Mouse (Mus musculus) heart, adult 8-10 months (tissue): ENCODE results near the gene Zbtb39. TPM values are rescaled to one million over a fixed set of nuclear protein-coding genes. Genes with fewer than 3 reads are reported as not detected.
A peak's percentile ranks its signal among the peaks of the same experiment; 100 is the strongest.
"Not testable (repeated sequence)": the region's sequence is repeated elsewhere in the genome, so short reads cannot be mapped to it uniquely, and the experiment has no call there.

Source experiments
- DNase-seq: peaks from one replicate; pipeline ENCODE4 v3.0.0; 2022; ENCODE audit warnings: low spot score
- total RNA-seq, 4 experiments: library from RNA; stranded (reverse); gene quantifications; 2 replicates each; pipeline ENCODE4 v1.2.4; 2022

The Zbtb39 gene
- total RNA-seq, 4 experiments from 2014 or later: 6.4 to 7.9 (median 7.5) TPM

DNA sequence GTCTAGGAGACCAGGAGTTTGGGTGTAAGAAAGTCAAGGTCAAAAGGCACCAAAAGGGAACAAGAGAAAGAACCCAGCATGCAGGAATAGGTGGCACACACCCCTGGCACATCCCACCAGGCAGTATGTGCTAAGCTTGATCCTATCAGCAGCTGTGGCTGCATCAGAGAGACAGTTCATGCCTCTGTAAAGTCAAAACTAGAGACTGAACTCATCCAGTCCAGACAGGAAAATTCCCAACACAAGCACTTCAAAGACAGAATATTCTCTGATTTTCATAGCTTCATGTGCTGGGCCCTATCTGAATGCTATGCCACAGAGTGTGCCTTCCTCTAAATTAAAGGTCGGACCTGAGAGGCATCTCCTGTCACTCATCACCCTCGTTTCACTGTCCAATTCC lies 1.8 kb upstream of the Zbtb39 start:
- no peak for DNase-seq

DNA sequence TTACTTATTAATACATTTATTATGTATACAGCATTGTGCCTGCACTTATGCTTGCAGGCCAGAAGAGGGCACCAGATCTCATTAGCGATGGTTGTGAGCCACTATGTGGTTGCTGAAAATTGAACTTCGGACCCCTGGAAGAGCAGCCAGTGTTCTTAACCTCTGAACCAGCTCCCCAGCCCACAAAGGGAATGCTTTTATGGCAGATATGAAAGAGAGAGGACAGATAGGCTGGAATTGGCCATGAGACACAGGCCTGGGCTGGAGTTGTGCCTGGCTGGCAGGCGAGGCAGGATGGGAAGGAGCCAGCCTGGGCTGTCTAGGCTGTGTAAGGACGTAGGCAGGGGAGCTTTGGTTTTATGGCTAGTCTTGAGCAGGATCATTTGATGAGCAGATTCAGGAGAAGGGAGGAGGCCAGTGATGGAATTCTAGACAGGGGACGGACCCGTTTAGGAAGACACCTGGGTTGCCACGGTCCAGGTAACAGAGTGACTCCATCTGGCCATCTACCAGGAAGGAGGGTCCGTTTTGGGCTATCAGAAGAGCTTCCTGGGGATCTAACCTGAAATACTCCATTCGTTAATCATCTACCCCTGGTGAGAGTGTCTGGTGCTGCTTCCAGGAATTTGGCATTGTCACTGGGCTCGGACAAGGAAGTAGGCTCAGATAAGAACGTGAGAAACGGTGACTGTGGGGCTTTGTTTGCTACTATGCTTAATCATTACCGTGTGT lies 1.0 kb upstream of the Zbtb39 start:
- DNase-seq: no peak

DNA sequence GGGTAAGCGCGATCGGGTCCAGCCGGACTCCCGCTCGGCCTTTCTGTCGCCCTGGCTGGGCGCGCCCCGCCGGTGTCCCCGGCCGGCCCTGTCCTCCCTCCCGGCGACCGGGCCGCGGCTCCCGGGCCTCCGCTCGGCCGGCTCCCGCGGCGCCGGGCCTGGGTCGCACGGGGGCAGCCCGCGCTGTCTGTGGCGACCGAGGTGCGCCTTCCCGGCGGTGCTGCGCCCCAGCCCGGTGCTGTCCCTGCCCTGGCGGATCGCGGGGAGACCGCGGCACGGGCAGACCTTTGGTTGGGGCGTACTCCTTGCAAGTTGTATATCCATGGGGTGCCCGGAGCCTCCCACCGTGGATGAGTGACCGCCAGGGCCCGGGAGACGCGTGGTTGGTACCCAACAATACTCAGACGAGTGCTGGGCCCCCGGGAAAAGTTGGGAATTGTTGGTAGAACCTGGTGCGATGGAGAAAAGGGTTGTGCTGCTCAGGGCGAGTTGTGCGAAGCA lies 373 bp downstream of the Zbtb39 start:
- DNase-seq: no peak

DNA sequence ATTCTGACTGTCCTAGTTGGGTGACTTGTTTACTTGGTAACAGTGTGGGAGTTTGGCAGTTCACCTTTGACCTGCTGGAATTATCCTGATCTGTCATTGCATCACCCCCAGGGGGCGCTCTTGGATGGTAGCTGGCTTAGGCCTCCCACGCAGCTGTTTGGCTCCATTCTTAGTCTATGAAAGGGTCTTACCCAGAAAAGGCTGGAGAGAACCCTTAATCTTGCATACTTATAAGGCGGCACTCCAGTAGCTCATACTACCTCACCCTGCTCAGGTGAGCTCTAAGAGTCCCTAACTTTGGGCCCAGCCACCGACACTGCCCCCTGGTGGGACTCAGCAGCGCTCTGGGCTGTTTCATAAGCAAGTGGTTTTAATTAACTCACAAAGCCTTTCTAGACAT lies 5.3 kb downstream of the Zbtb39 start:
- no peak for DNase-seq

DNA sequence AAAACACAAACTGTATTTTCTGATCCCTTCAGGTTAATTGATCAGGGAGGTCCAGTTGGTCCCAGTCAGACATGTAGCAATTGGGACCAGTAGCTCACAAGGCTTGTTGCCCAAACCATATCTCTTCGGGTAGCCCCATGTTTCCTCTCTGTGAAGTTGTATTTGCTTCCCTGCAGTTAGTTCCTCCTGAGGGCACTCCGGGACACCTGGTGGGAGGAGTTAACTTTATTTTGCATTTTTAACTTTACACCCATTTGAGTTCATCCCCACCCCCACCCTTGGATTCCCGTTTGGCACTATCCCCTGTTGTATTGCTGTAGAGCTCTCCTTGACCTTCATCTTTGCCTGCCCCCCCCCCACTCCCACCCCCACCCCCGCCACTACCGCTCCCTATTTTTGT lies 6.5 kb downstream of the Zbtb39 start:
- no peak for DNase-seq

DNA sequence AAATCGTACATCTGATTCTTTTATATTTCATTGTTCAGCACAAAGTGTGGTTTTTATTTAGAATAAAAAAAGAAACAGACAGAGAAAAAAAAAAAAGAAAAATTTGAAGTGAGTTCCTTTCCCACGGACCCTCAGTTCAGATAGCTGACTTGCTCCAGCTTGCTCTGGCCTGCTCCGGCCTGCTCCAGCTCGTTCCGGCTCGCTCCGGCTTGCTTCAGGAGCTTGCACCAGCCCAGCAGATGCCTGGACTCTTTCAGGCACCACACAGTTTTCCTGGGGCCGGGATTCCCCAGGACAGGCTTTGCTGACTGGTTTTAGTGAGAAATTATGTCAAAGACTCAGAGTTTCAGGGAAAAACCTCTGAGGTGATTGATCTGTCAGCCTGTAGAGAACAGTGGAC lies 7.9 kb downstream of the Zbtb39 start:
- DNase-seq: no peak

DNA sequence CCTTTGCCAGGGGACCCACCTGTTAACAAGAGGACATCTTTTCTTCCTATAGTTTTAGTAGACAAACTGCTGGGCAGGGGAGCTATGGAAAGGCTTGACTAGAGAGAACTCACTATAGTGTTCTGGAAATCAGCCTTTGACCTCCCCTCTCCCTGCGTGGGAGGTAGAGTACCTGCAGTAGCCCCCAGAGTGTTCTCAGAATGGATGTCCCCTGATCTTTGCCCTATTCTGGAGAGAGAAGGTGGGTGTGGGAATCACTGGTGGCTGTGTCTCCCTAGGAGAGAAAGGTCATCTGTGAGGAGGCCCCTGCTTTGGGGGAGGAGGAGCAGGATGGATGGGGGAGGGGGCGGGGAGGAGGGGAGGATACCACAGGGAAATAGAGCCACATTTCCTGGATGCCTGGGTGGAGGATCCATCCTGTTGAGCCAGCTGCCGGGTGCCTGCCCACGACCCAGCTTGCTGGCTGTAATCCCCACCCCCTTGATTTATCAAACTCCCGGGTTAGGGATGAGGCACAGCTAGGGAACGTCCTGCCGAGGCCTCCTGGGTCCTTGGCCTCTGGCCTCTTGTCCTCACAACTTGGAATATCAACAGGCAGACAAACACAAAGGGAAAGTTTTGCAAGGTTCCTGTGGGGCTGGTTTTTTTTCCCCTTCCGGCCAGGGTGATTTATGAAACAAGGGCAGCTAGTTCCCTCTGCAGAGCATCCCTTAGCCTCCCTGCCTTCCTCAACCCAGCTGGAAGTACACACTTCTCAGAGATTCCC lies 9.7 kb downstream of the Zbtb39 start:
- peak; percentile 68 for DNase-seq

DNA sequence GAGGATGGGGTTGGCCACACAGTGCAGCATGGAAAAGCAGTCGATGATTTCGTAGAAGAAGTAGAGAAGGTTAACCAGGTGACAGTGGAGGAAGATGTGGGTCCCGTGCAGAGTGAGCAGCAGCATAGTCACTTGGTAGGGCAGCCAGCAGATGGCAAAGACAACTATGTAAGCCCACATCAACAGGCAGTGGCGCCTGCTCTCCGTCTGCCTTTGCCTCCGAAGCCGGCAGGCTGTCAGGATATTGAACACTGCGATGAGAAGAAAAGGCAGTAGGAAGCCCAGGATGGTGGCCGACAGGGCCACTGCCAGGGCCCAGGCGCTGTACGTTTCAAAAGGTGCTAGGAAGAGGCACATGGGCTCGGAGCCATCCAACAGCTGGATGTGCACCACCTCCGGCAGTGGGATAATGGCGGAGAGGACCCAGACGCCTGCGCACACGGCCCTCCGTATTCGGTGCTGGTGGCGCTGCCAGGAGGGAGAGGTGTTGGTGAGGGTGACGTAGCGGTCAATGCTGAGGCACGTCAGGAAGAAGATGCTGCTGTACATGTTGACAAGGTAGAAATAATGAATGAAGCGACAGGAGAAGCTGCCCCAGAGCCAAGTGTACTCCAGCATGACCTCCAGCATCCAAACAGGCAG lies 10.9 kb downstream of the Zbtb39 start:
- no peak for DNase-seq

DNA sequence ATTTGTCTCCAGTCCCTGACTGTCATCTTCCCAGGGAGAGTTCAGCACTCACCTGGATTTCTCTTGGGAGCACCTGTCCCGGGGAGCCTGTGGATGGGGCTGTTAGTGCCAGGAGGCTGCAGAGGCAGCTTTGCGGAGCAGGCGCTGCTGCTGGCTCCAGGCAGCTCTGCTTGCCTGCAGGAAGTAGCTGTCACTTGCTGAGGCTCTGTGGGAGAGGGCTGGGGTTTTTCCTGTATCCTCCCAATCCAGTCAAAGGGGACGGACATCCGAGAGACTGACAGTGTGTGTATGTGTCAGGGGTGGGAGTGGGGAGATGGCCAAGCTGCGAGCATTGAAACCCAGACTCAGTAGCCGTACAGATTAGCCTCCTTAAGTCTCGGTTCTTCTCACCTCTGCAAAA lies 12.2 kb downstream of the Zbtb39 start, which contains the start of gene Gpr182:
Gpr182 (minus strand) TSS at position 185 of the 400 bp plus-strand sequence.
- DNase-seq: no peak

DNA sequence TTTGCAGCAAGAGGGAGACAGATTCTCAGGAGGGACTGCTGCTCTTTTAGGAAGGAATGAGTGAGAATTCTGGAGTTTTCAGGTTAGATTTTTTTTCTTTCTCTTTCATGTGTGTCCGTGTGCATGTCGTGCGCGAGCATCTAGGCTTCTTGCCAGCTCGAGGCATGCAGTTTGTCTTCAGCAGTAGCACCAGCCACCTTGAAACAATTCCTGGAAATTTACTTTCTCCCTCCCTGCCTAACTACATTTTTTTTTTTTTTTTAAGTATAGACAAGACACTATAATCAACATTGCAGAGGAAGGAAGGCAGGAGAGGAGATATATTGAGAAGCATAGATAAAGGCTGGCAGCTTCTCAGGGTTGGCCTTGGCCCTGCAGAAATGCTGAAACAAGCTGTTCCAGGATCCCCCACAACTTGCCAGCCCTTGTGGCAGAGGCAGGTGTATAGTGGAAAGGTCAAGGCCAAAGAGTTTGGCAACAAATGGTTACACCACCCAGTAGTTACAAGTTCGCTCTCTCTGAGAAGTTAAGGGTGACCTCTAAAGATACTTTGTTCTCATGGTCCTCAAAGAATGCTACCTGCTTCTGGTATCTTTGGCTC lies 15.3 kb downstream of the Zbtb39 start:
- DNase-seq: no peak

DNA sequence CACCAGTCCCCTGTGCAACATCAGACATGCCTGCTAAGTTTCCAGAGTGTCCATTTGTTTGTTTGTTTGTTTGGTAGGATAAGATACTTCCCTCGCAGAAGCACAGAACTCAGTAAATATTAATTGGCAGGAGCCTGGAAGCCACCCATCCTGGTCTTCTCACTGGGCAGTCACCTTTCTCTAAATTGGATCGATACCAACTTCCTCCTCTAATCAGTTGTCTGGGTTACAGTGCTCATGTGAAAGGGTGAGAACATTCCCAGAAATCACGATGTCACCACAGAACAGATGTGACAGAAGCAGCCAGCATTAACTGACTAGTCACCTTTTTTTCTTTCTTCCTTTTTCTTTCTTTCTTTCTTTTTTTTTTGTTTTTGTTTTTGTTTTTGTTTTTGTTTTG lies 15.9 kb downstream of the Zbtb39 start:
- no peak for DNase-seq

DNA sequence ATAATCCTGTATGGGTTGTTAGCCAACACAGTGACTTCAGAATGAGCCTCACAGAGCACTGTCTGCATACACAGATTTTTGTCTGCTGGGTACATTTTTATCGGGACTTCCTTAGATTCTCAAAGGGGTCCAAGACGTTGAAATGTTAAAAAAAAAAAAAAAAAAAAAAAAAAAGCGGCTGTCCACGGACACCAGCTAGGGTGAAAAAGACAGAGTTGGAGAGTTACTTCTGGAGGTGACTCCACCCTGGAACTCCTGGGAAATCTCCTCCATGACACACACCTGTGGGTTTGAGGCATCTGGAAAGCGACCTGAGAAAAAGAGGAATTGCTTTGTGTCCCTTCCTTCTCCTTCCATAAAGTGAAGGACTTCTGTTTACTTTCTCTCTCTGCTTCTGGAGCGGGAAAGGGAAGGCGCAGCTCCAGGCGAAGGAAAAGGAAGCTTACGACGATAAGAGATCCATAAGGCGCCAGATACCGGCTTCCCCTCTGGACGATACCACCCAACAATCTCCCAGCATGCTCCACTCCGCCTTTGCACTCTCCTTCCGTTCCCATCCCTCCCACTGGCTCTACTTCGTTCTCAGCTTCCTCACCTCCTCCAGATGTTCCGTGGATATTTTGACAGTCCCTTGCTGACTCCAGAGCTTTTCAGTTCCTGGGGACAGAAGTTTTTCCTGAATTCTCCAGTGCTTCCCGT lies 16.6 kb downstream of the Zbtb39 start:
- peak; percentile 61 for DNase-seq

DNA sequence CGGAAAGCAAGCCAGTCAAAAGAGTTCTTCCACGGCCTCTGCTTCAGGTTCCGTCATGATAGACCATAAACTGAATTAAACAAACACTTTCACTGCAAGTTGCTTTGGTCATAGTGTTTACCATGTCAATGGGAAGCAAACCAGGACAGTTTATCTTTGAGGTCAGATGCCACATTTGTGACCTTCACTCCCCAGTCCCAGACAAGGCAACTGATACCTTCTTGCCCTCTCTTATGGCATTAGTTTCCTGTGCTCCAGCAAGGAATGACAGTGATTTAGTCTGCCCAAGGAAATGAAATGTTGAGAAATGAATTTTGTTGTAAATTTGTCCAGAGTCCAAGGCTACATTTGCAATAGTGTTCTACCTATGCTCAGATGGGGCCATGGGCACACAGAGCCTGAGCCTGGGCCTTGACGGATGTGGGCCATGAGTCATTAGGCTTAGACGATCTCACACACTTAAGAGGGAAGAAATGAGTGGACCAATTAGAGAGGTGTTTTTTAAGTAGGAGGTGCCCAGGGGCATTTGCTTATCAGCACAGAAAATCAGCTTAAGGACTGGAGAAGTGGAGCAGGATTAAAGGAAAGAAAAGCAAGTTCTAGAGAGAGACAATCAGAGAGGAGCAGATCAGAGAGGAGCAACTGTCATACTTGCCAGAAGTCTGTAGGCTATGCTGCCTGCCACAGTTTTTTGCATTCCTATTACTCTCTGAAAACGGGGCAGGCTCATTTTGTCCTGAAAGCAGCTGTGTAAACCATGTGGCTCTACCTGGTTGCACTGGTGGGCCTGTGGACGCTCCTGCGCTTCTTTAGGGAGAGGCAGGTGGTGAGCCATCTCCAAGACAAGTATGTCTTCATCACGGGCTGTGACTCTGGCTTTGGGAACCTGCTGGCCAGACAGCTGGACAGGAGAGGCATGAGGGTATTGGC lies 20.1 kb downstream of the Zbtb39 start, which contains the start of the genes Rdh1 and Rdh16f1:
Rdh1 (plus strand) TSS at position 541 of the 930 bp plus-strand sequence.
Rdh16f1 (plus strand) TSS at position 607 of the 930 bp plus-strand sequence.
- DNase-seq: no peak

DNA sequence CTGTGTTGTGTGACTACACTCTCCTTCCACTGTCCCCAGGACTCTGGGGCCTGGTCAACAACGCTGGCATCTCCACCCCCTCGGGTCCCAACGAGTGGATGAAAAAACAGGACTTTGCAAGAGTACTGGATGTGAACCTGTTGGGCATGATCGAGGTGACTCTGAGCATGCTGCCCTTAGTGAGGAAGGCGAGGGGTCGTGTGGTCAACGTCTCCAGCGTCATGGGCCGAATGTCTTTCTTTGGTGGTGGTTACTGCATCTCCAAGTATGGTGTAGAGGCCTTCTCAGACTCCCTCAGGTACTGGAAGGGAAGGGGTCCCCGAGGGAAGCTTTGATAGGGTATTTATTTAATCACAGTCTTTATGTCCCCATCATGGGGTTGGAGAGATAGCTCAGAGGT lies 23.6 kb downstream of the Zbtb39 start:
- not testable (repeated sequence) for DNase-seq

DNA sequence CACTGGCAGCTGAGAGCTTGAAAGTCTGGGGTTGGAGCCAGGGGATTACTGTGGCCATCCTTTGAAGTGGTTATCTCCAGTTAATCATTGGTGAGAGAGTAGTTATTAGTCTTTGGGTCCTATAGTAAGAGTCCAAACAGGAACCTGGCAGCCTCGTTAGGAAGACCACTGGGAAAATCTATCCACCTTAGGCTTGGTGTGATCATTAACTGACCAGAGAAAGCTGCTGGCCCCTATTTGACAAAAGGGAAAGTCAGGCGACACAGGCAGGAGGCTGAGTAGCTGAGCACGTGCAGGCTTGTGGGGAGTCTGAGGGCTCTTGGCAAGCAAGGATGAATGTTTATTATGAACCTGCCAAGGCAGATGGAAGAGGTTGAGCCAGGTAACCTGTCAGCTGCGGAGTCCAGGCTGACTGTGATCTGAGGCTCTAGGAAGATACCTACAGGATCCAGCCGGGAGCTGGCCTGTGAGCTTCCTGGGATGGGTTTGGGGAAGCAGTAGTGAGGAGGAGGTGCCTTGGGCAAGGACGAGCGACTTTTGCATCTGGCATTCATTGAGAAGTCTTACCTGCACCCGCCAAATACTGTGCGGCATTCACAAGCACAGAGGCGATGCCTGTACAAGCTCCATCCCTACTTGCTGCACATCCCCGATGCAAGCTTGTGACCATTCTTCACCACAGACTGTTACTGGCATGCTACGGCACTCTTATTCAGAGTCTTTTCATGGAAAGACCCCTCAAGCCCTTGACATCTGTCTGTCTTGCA lies 24.8 kb downstream of the Zbtb39 start:
- DNase-seq: no peak

DNA sequence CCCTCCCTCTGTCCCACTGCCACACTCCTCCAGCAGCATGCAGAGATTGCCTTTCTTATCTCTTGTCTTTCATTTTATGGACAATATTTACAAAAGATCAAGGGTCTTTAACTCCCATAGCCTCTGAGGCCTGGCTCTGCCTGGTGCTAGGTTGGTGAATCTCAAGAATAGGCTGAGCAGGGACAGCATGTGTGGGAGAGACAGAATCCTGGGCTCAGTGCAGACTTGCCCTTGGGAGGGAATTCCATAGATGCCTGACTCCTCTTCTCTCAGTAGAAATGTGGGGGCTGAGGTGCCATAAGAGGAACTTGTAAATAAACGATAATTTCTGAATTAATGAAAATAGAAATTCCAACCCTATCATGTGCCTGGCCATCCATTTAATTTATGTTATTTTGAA lies 27.2 kb downstream of the Zbtb39 start:
- DNase-seq: no peak

DNA sequence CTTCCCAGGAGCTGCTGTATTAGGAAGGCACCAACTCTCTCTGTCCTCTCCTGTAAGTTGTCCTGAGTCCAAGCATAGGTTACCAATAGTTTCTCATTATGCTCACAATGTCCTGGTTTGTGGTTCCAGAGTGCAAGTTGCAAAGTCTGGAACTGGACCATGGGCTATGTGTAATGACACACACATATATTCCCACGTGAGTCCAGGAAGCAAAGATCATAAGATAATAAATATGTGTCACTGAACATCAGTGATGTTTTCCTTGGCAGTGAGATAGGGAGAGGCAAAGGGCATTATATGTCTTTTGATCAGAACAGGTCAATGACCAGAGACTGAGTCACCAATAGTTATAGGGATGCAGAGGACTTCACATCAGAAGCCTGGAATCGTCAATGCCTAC lies 36.7 kb downstream of the Zbtb39 start, which contains the start of gene Rdh9:
Rdh9 (plus strand) TSS at position 376 of the 400 bp plus-strand sequence.
- no peak for DNase-seq

DNA sequence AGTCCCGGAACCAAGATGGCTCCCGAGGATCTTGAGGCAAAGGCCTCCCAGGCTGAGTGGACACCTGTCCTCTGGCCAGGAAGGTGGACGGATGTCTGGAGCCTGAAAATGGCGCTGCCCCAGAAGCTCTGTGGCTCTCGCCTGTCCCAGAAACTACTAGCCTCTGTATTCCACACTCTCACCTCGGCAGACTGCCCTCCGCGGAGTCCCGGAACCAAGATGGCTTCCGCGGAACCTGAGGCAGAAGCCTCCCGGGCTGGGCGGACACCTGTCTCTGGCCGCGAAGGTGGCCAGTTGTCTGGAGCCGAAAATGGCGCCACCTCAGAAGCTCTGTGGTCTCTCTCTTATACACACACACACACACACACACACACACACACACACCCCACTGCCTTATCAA lies 43.0 kb downstream of the Zbtb39 start:
- DNase-seq: not testable (repeated sequence)

DNA sequence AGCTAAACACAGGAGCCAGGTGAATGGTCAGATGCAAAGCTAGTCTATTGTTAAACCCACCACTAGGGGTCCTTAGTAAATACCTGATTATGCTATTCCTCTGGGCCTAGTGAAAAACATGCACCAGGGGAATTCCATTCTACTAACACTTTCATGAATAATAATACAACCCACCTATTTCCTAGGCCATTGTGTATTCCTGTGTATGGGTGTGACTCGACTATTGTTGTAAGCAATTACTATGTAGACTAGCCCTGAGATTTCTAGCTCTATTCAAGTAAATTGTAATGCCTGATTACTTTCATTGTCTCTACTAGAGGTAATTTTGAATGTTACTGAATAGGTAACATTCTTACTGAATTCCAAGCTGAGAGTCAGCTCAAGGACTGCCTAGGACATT lies 46.1 kb downstream of the Zbtb39 start:
- not testable (repeated sequence) for DNase-seq
